Mouse (Mus musculus): ENCODE results near the gene AC170998.1.

DNA sequence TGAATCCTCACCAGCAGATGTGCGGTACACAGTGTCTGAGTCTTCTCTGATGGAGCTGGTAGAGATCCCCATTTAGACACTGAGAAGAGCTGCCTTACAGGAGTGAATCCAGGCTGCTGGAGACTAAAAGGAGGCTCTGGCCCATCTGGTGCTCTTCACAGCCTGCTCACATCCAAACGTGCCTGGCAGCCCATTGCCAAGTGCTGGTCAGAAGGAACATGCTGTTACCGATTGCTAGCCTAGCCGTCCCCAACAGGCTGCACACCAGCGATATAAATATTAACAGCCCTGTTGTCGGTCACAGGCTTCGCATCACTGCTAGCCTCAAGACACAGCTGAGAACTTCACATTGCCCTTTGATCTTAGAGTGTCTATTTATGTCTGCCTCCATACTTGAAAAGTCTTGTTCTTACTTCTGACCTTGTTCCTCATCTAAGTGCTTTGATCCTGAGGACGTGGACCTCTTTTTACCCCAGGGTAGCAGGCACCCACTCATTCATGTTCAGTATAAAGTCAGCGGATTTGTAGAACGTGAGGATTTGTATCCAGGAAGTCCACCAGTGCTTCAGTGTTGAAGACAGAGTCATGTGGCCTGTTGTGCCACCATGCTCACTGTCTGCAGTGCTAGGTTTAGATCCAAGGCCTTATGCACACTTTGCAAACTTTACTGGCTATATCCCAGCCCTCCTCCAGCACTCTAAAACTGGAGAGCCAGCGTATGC lies 17.4 kb downstream of the AC170998.1 start:
- TF ChIP-seq CTCF (IDR thresholded peaks at IDR 0.05; ENCODE audit: control insufficient read depth, insufficient read depth, insufficient read length) (no peak), CEBPB (IDR thresholded peaks at IDR 0.05; ENCODE audit: low read depth) (no peak), MAX (IDR thresholded peaks at IDR 0.05) (no peak), USF1 (IDR thresholded peaks at IDR 0.05; ENCODE audit: low read depth) (no peak), MYOG (IDR thresholded peaks at IDR 0.05; ENCODE audit: control insufficient read depth, extremely low read depth, insufficient read length) (no peak)
